Mouse (Mus musculus) lung, postnatal 36 days (tissue): ENCODE results near the gene Tbx2.
A peak's percentile ranks its signal among the peaks of the same experiment; 100 is the strongest.

ENCODE experiments used
- DNase-seq: peaks from one replicate; pipeline ENCODE4 v3.0.0; 2022; ENCODE audit warnings: mixed read lengths

Gene Tbx2

GRCm38 (mm10) chr11:85840803-85841145 is 8.4 kb downstream of the Tbx2 start:
- DNase-seq, result no peak

GRCm38 (mm10) chr11:85841211-85841681 is 8.9 kb downstream of the Tbx2 start:
- DNase-seq, result no peak

DNA sequence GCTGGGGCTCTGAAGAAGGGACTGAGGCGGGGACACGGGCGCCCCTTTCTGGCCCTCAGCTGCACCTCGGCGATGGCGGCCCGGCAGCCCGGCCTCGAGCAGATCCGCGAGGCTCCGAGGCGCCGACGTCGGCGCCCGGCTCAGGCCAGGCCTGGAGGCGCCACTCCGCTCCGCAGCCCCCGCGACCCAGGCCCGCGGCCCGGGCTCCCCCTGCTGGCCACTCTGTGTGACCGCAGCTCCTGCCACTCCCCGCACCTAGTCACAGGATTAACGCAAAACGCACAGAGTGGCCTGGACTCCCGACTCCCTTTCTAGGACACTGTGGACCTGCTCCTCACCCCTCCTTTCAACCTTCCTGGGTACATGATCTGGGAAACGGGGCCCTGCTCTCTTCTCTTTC is 9.6 kb downstream of the Tbx2 start:
- no peak for DNase-seq

- no peak for DNase-seq
Measured at GRCm38 (mm10) chr11:85842596-85843346, 10.4 kb downstream of the Tbx2 start.

- DNase-seq, result peak; percentile 83
Measured at GRCm38 (mm10) chr11:85843347-85843692, 11.0 kb downstream of the Tbx2 start.

DNA sequence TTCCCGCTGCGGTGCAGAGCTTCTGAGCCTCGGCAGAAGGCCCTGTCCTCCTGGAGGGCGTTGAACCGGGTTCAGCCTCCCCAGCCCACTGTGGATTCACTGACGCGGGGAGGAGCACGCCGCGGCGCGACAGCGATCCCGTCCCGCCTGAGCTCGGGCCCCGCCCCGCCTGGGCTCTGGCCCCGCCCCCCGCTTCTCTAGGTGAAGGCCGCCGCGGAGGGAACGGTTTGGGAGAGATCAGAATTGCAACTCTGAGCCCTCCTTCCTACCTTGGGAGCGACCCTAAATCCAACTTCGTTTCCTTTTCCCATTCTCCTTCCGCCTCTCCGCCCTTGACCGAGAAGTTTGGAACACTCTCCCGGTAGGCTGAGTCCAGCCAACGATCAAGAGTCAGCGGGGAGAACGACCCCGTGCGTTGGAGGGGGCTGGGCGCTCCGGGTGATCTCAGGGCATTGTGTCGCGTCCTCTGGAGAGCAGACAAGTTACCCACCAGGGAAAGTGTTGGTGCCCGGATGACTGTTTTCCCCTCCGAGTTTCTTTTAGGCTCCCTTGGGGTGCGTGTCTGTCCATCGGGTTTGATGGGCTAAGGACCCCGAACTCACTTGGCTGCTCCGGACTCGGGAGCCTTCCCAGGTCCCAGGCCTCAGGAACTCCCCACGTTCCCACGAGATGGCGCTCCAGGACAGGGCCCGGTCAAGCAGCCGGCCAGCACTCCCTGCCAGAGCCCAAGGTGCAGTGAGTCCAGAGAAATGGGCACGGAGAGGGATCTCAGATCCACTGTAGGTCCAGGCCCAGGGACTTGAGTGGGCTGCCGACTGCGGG is 12.0 kb downstream of the Tbx2 start:
- DNase-seq, result peak; percentile 93

- no peak for DNase-seq
Measured at GRCm38 (mm10) chr11:85844971-85845370, 12.6 kb downstream of the Tbx2 start.

DNA sequence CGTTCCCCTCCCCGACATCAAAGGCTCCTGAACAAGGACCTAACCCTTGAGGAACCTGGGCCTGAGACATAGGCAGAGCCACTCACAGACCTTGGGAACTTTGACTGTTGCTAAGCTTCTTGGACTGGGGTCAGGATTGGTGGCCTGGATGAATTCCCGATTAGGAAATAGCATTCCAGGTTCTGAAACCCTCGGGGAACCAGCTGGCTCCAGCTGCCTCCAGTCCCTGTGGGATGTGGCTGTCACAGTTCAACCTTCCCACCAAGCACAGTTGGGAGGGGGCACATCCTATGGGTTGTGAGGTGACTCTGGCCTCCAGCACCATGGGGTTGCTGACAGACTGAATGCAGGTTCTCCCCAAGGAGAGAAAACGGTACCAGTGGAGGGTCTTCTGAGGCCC is 13.6 kb downstream of the Tbx2 start:
- peak; percentile 84 for DNase-seq

DNA sequence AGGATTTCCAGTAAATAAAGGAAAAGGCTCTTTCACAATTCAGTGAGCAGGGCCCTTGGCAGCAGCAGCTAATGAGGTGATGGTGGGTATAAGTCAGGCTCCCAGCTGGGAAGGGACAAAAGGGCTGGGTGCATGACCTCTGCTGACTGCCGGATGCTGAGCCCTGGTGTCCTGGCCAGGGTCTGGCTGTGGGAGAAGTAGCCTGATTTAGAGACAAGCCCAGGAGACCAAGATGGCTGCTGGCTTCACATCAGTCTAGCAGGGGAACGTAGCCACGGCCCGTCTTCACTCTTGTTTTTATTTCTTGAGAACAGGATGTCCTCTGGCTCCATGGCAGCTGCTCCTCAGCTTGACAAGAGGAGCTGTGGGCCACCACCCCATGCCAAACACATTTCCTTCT is 14.2 kb downstream of the Tbx2 start:
- DNase-seq, result peak; percentile 87

DNA sequence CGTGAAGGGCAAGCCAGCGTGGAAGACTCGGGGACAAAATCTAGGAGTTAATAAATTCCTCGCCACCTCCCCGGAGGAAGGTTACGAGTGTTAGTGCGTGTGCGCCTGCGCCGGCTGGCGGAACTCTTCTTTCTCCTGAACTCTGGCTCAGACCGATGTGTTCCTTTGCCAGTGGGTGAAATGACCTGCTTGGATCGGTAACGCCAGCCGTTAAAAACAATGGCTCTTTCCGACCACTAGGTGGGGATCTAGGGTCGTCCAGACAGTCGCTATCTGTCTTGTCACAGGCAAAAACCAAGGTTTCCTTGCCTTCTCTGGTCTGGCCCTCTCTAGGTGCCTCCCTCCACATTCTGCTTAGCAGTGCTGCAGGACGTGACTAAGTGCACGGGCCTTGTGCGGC is 16.7 kb downstream of the Tbx2 start:
- peak; percentile 80 for DNase-seq

DNA sequence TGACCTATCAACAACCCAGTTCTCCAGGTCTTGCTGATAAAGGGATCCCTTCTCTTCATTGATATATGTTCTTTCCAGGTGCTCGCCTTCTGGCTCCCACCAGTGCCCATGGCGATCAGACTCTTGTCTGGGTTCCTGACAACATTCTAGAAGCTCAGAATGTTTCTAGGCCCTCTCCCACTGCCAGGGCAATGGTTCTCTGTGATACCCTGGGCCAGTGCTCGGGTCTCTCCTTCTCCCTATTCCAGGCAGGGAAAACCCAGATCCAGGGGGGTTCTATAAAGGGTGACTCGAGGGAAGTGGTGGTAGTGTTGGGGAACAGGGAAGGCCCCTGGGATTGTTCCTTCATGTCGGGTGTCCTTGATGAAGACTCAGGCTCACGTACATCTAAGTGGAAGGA is 17.9 kb downstream of the Tbx2 start, which contains the start of gene Gm11444:
Gm11444 (minus strand) TSS at position 101 of the 400 bp plus-strand sequence.
- no peak for DNase-seq

DNA sequence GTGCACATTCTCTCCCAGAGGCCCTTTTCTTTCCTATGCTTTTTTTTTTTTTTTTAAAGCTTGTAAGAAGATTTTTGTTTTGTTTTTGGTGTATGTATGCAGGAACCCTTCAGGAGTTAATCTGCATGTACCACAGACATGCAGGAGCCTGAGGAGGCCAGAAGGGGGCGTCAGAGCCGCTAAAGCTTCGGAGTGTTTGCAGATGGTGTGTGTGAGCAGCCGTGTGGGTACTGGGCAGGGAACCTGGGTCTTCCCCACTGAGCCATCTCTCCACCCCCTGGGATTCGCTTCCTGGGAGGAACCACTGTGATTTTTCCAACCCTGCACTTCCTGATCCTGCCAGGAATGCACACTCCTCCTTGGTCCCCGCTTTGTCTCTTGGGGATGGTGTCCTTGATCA is 18.4 kb downstream of the Tbx2 start:
- no peak for DNase-seq

DNA sequence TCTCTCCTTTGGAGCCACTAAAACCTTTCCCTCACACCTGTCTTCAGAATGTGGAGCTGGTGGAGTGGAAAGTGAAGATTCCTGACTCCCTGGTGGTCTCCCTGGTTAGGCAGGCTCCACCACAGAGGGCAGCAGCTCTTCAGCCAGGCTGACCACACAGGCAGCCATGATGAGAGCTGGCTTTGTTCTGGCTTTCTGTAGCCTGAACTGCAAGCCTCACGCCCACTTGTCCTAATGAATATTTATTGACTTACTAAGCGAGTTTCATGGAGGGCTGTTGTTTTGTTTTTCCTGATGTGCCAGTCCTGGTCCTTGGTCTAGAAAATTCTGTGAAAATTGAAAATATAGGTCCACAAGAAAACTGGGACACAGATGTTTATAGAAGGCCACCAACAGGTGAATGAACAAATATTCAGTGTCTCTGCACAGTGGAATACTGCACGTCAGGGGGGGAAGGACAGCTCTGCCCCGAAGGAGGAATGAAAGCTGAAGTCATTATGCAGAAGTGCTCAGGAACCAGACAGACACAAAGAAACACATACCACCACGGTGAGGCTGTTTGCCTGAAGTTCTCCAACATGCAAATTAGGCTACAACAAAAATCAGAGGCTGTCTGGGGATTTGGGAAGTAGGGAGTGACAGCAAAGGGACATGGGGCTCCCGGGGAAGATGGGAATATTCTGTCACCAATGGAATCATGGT is 25.8 kb downstream of the Tbx2 start:
- no peak for DNase-seq

DNA sequence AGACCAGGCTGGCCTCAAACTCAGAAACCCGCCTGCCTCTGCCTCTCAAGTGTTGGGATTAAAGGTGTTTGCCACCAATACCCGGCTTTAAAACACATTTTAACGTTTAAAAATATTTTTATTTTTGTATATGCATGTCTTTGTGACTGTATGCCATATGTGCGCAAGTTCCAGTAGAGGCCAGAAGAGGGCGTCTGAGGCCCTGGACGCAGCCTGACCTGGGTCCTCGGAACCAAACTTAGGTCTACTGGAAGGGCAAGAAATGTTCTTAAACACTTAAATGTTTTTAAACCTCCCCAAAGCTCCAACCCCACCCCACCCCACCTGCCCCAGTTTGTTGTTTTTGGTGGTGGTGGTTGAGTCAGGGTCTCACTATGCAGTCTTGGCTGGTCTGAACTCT is 32.0 kb downstream of the Tbx2 start:
- DNase-seq, result no peak

GRCm38 (mm10) chr11:85876059-85876788 is 43.9 kb downstream of the Tbx2 start:
- DNase-seq, result no peak

GRCm38 (mm10) chr11:85884498-85884897 is 52.1 kb downstream of the Tbx2 start:
- no peak for DNase-seq

DNA sequence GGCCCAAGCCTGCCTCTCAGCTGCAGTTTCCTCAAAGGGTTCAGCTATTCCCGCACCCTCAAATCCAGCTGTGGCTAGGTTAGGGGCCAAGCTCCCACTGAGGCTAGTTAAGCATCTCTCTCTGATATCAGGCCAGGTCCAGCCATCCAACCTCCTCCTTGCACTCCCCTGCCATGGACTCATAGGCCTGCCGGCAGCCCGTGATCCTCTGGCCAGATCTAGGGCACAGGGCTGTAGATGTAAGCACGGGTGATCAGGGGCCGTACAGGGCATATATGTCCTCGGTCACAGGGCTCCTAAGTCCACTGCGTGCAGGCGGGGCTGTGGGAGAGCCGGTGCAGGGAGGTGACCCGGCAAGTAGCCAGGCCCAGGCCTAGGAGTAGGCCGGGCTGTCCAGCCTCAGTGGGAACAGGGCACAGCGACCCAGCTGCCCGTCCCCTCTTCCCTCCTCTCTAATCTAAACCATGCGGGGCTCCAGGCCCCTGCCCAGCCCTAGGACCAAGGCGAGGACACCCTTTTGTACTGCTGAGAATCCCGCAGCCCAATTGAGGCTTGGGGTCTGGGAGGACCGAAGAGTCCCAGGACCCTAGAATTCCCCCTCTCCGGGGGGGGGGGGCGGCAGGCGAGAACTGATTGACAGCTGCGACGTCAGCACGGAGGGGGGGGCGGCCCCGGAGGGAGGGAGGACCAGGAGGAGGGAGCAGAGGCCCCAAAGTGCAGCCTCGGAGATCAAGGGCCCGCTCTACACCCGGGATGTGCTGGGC is 53.5 kb downstream of the Tbx2 start, which contains the start of gene Tbx4:
Tbx4 (plus strand) TSS at position 758 of the 764 bp plus-strand sequence.
- peak; percentile 59 for DNase-seq

DNA sequence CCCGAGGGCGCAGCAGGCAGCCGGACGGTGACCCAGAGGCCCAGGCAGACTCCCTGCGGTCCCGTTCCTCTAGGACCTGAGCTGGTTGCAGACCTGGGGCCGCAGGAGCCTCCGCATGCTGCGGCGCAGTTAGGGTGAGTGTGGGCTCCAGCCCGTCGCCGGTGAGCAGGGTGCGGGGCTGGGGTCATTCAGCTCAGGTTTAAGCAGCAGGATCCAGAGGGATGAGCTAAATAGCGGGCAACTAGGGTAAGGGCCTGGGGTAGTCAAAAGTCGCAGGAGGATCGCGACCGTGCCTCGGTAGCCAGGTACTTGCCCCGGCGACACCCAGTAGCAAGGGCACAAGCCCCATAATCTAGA is 54.1 kb downstream of the Tbx2 start:
- no peak for DNase-seq

DNA sequence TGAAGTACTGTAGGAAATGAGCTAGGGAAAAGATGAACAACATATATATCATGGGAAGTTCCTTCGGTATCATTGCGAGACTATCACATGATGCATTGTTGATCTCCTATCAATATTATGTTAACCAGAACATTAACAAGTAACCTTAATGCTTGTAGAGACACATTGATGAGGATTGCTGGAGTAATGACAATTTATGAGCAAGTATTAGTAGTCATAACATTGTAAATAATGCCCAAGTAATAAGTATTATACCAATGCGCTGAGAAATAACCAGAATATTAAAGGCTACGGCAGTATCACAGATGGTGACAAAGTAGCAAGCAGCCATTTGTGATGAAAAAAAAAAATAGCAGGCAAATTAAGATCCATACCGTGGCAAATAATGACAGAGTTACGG is 54.9 kb downstream of the Tbx2 start:
- no peak for DNase-seq

- DNase-seq, result no peak
Measured at GRCm38 (mm10) chr11:85887801-85888450, 55.6 kb downstream of the Tbx2 start.

DNA sequence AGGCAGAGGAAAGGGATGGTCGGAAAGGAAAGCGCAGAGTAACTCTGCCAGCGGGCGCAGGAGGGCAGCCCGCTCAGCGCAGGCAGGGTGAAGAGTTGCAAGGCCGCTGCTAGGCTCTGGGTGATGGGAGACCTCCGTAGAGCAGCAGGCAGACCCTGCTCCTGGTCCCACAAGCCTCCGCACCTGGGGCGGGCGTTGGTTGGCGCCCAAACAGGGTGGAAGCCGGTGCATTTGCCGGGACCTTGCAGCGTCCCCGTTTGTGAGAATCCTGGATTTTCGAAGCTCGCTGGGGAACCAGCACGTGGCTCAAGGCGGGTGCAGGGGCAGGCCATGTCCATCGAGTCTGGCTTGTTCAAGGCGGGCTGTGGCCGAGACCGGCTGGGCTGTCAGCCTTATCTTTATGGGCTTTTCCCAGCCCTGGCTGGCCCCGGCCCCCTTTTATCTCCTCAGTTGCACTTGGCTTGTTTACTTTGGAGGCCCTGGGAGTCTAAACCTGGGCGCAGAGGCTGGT is 56.2 kb downstream of the Tbx2 start:
- peak; percentile 15 for DNase-seq
